In the genomic region with DNA sequence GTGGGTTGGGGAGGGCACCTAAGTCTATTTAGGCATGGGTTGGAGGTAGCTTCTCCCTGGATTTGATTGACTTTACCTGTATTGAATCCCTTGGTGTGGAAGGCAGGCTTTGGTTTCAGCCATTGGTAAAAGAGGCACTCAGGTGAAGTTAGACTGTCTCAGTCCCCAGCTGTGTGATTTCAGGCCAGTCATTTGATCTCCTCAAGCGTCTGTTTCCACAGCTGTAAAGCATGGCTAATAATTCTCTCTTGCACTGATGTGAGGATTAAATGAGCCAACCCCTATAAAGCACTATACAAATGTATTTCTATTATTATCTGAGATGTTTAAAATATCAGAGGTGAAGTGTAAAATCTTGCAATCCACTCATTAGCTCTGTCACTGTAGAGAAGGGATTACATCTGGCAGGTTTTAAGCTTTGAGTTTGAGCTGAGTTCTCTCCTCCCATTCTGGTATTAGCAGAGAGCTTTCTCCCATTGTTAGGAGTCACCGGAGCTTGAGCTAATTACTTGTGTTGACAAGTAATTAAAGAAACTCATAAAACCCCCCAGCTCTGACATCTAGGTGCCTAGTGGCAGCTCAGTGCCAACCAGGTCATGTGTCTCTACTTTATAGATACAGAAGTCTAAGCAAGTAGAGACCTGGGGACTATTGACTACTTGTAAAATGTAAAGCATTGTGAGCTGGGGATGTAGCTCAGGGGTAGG, we compare ENCODE assay signal across 22 mouse cellular contexts.
DNase-seq lines count a peak whose midpoint lies in the region; ATAC-seq lines count a peak whose summit lies in the region.
"Had no signal": no experiment of that assay in that cellular context is flagged by ENCODE, and none has a peak within 500 bp of the region (broad histone marks: within the 10 kb centered on the region; RNA-seq: fewer than 3 reads in every experiment).

No protein-coding gene starts in this region.

- H3K27me3 ChIP-seq in forebrain, embryonic 11.5 days (ENCODE audit: control insufficient read depth, insufficient read depth, low read length): no peaks in the 10 kb centered on the region
- H3K27me3 ChIP-seq in forebrain, embryonic 10.5 days (ENCODE audit: poor library complexity, severe bottlenecking): peaks cover 5% of the 10 kb centered on the region; the same call in 1 of the 2 replicates
- H3K27me3 ChIP-seq in kidney, embryonic 15.5 days: 0 out of 2 replicates have a peak, but pooled peaks cover 2% of the 10 kb centered on the region
- no peaks in the 10 kb centered on the region for H3K27me3 ChIP-seq in embryonic facial prominence, embryonic 12.5 days
- H3K27me3 ChIP-seq: heart, embryonic 15.5 days had no signal

- peak; percentile 65; the same call in 1 of the 2 replicates for ATAC-seq in forebrain, embryonic 11.5 days (replicated peaks; ENCODE audit: low FRiP score)
- peak; percentile 82 for ATAC-seq in kidney, embryonic 15.5 days (replicated peaks; ENCODE audit: low FRiP score)
- ATAC-seq in embryonic facial prominence, embryonic 12.5 days (ENCODE audit: insufficient number of reproducible peaks, insufficient read depth, low FRiP score, low TSS enrichment): peak; percentile 35; the same call in 1 of the 2 replicates
- no peak for ATAC-seq in frontal cortex, adult (ENCODE audit: low TSS enrichment)
- ATAC-seq: CD4-positive, CD25-positive, alpha-beta regulatory T cell, adult 4 months; hindbrain, embryonic 16.5 days; intestine, embryonic 16.5 days had no signal

- H3K9ac ChIP-seq in forebrain, embryonic 11.5 days (ENCODE audit: low read length): no peak overlapping the region
- no peak overlapping the region for H3K9ac ChIP-seq in kidney, embryonic 15.5 days
- H3K9ac ChIP-seq in embryonic facial prominence, embryonic 12.5 days: no peak overlapping the region
- H3K9ac ChIP-seq: heart, embryonic 15.5 days had no signal

- no peaks in the 10 kb centered on the region for H3K9me3 ChIP-seq in forebrain, embryonic 11.5 days (ENCODE audit: control insufficient read depth, low read length)
- no peaks in the 10 kb centered on the region for H3K9me3 ChIP-seq in forebrain, embryonic 10.5 days
- no peaks in the 10 kb centered on the region for H3K9me3 ChIP-seq in kidney, embryonic 15.5 days (replicated peaks)
- no peaks in the 10 kb centered on the region for H3K9me3 ChIP-seq in embryonic facial prominence, embryonic 12.5 days
- H3K9me3 ChIP-seq: heart, embryonic 15.5 days; midbrain, embryonic 10.5 days had no signal

- no peak for DNase-seq in forebrain, embryonic 11.5 days (ENCODE audit: low spot score)
- no peak for DNase-seq in forebrain, embryonic 10.5 days (ENCODE audit: extremely low spot score, low spot score)
- DNase-seq in kidney, postnatal 10 days: no peak
- DNase-seq in heart, adult 18-20 months: no peak
- DNase-seq: adrenal gland, postnatal 25 days; cerebellum, adult 11 months; cerebellum, postnatal 10 days; gastrocnemius, adult 2 months; heart, postnatal 36 days; kidney, postnatal 36 days; layer of hippocampus, postnatal 36 days; lung, postnatal 4 days; thymus, adult 18-20 months; thymus, postnatal 36 days had no signal

- no peak overlapping the region for H3K27ac ChIP-seq in forebrain, embryonic 11.5 days (ENCODE audit: low read depth, low read length)
- H3K27ac ChIP-seq in forebrain, embryonic 10.5 days: no peak overlapping the region
- no peak overlapping the region for H3K27ac ChIP-seq in kidney, embryonic 15.5 days
- H3K27ac ChIP-seq in embryonic facial prominence, embryonic 12.5 days: no peak overlapping the region
- H3K27ac ChIP-seq: gastrocnemius, adult 2 months; heart, embryonic 15.5 days; midbrain, embryonic 10.5 days had no signal

- H3K4me2 ChIP-seq in forebrain, embryonic 11.5 days (ENCODE audit: low read depth, low read length, severe bottlenecking): no peak overlapping the region
- no peak overlapping the region for H3K4me2 ChIP-seq in kidney, embryonic 15.5 days
- no peak overlapping the region for H3K4me2 ChIP-seq in embryonic facial prominence, embryonic 12.5 days (replicated peaks)
- H3K4me2 ChIP-seq: heart, embryonic 15.5 days had no signal

- 8% methylated on average over 2 of the region's 2 CpGs for WGBS in forebrain, embryonic 11.5 days
- 10% methylated on average over 2 of the region's 2 CpGs for WGBS in forebrain, embryonic 10.5 days
- WGBS in kidney, embryonic 15.5 days: 9% methylated on average over 2 of the region's 2 CpGs
- WGBS in embryonic facial prominence, embryonic 12.5 days: 35% methylated on average over 2 of the region's 2 CpGs

- no peaks in the 10 kb centered on the region for H3K4me1 ChIP-seq in forebrain, embryonic 11.5 days (replicated peaks; ENCODE audit: control insufficient read depth, insufficient read depth, low read length)
- H3K4me1 ChIP-seq in forebrain, embryonic 10.5 days: peaks cover 18% of the 10 kb centered on the region
- H3K4me1 ChIP-seq in kidney, embryonic 15.5 days: no peaks in the 10 kb centered on the region
- H3K4me1 ChIP-seq in embryonic facial prominence, embryonic 12.5 days: no peaks in the 10 kb centered on the region
- H3K4me1 ChIP-seq: heart, embryonic 15.5 days had no signal

- no peaks in the 10 kb centered on the region for H3K36me3 ChIP-seq in forebrain, embryonic 11.5 days (ENCODE audit: control insufficient read depth, insufficient read depth, low read length)
- H3K36me3 ChIP-seq in forebrain, embryonic 10.5 days (replicated peaks): no peaks in the 10 kb centered on the region
- H3K36me3 ChIP-seq in kidney, embryonic 15.5 days: no peaks in the 10 kb centered on the region
- H3K36me3 ChIP-seq in embryonic facial prominence, embryonic 12.5 days: no peaks in the 10 kb centered on the region
- H3K36me3 ChIP-seq: heart, embryonic 15.5 days; midbrain, embryonic 10.5 days had no signal

- no peak overlapping the region for H3K4me3 ChIP-seq in forebrain, embryonic 11.5 days (ENCODE audit: low read depth, low read length)
- no peak overlapping the region for H3K4me3 ChIP-seq in forebrain, embryonic 10.5 days
- H3K4me3 ChIP-seq in kidney, embryonic 15.5 days (replicated peaks): no peak overlapping the region
- H3K4me3 ChIP-seq in embryonic facial prominence, embryonic 12.5 days: no peak overlapping the region
- H3K4me3 ChIP-seq: gastrocnemius, adult 2 months; heart, embryonic 15.5 days; midbrain, embryonic 10.5 days had no signal
